Mouse (Mus musculus) stomach, postnatal 0 days (tissue): ENCODE data around the gene Atp2b1.

Experiments
- CTCF ChIP-seq: IDR thresholded peaks from 2 replicates; pipeline ENCODE4 v1.5.1; 2016; ENCODE audit warnings: antibody characterized with exemption, low read depth, mild to moderate bottlenecking, moderate library complexity
- EP300 ChIP-seq: optimal IDR thresholded peaks from 2 replicates; pipeline ENCODE3; 2016; ENCODE audit warnings: antibody characterized with exemption

- TF ChIP-seq CTCF, result no peak
- no peak for TF ChIP-seq EP300
These were observed 37.4 kb downstream of the Atp2b1 start for GRCm38 (mm10) chr10:98951286-98952270.
